Mouse (Mus musculus) layer of hippocampus, adult 8-10 months (tissue): ENCODE measurements at regions not wholly inside any gene's neighbourhood (a gene's known extent, or its start where the extent isn't known, plus 50 kb on each side); places are given as distances from the start of the nearest gene placed in this dataset.

Experiments
- DNase-seq, 2 experiments: peaks; one replicate each; pipeline ENCODE4 v3.0.0; 2022; ENCODE audit warnings: low spot score in 2 of 2

GRCm38 (mm10) chr6:94340546-94340945 lies 56.8 kb upstream of the Magi1 start:
- DNase-seq, result no peak

- no peak for DNase-seq
These were observed 52.5 kb upstream of the Magi1 start for GRCm38 (mm10) chr6:94336168-94336567.
